Mouse (Mus musculus) cerebellum, postnatal 36 days (tissue): ENCODE measurements at regions not wholly inside any gene's neighbourhood (a gene's known extent, or its start where the extent isn't known, plus 50 kb on each side); places are given as distances from the start of the nearest gene placed in this dataset.
"Not testable (repeated sequence)": the region's sequence is repeated elsewhere in the genome, so short reads cannot be mapped to it uniquely, and the experiment has no call there.

ENCODE experiments used
- DNase-seq, 2 experiments: peaks; one replicate each; pipeline ENCODE4 v3.0.0; 2021 to 2022; ENCODE audit warnings: mixed read lengths in 2 of 2

GRCm38 (mm10) chr13:72184116-72184845 is 220.8 kb upstream of the Irx1 start:
- DNase-seq = no peak

GRCm38 (mm10) chr13:72184846-72185118 is 221.3 kb upstream of the Irx1 start:
- no peak for DNase-seq

DNA sequence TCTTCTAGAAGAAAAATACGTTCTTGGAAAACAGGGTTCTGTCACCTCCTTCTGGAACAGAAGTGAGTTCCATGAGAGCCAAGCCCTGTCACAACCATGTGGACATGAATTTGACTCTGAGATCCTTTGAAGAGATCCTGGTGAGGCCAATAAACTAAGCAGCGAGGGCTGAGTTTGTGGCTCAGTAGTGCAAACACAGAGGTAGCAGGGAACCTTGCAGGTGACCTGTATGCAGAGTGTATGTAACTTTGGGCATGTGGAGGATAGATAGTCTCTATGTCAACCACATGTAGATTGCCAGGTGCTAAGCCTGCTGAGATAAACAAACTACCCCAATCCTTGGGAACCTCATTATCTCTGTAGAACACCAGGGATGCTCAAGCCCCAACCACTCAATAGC is 232.4 kb upstream of the Irx1 start:
- no peak for DNase-seq

GRCm38 (mm10) chr13:72198341-72199105 is 235.0 kb upstream of the Irx1 start:
- no peak for DNase-seq

- DNase-seq = no peak
Observed at GRCm38 (mm10) chr13:72209518-72209917, 246.0 kb upstream of the Irx1 start.

GRCm38 (mm10) chr13:72209946-72210456 is 246.5 kb upstream of the Irx1 start:
- DNase-seq = no peak

DNA sequence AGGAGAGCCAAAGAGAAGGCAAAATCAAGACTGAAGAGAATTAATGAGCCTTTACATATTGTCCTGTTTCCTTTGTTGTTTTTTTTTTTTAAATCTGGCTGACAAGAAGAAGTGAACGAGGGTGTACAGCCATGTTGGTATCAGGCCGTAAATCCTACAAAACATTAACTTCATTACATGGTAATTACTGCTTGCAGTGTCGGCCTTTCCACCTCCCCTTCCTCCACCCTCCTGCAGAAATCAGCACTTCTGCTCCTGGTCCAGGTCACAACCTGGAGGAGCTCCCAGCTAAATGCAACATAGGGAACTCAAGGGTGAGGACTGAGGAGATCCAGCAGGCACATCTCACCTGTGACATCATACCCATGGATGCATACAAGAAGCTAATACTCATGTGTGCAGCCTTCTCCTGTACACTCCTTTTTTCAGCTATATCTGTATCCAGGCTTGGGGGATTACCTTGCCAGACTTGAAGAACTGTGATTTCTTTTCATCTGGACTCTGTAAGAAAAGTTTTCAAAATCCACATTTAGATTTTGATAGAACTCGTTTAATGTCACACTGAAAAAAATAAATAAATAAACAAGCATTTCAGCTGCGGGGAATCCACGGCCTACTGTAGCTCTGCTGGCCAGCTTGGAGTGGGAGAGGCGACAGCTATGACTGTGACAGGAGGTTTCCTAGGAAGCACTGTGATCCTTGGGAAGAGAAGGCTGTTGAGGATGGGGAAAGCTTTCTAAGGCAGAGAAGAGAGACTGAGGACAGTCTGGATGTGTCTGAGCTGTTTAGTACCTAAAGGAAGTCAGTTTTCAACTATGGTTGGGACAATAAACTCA is 247.2 kb upstream of the Irx1 start:
- no peak for DNase-seq

- no peak for DNase-seq
Observed at GRCm38 (mm10) chr13:72211716-72212115, 248.2 kb upstream of the Irx1 start.

DNA sequence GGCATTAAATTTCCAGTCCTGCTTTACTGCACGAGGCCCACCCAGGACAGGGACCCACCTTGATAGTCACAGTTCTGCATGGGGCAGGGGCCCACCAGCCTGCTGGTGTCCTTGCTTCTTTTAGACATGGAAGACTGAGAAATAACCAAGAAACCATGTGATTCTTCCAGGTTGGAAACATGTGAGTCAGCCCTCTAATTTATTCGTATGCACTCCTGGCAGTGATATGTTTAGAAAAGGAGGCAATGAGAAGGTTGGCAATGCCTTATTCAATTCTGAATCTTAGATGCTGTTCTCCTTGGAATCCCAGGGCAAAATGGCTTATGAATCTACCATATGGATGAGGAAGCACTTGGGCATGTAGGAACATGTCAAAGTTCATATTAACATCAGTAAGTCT is 249.2 kb upstream of the Irx1 start:
- no peak for DNase-seq

- no peak for DNase-seq
Observed at GRCm38 (mm10) chr13:72219329-72219728, 255.8 kb upstream of the Irx1 start.

DNA sequence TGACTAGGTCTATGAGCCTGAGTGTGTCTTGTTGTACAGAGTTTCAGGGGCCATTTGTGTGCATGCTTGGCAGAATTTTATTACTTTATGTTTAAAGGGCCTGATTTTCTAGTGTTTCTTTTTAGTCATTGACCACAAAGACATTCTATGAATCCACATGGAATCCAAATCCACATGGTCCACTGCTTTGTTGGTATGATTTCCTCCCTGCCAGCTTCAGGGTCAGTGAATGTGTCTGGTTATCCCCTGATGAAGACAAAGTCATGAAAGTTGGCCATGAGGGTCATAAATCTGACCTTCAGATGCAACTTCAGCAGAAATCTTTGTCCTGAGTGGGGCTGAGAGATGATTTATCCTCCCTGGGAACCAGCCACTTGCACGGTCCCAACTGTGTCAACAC is 263.6 kb upstream of the Irx1 start:
- no peak for DNase-seq

DNA sequence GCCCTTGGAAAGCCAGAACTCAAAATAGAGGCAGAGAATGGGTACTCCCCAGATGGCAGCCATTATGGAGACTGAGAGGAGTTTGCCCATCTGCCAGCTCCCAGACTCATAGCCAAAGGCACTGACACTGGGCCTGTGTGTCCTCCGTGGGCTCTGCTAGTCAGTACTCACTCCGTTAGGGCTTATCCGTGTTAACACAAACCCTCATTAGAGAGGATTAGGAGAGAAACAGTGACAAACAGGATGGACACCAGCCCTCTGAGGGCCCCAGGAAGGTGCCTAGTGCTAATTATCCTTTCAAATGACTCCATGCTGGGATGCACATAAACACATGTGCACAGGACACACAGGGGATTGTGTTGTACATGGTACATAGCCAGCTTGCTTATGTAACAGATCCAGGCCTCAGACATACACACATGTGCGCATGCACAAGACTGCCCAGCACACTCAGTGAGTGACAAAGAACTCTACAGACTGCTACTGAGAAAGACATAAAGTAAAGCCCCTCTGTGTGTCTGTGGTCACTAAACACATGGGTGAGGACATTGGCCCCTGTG is 267.6 kb upstream of the Irx1 start:
- no peak for DNase-seq

- DNase-seq = no peak
Observed at GRCm38 (mm10) chr13:72232080-72232479, 268.6 kb upstream of the Irx1 start.

GRCm38 (mm10) chr13:72241919-72242318 is 278.4 kb upstream of the Irx1 start:
- no peak for DNase-seq

- DNase-seq = no peak
Observed at GRCm38 (mm10) chr13:72250419-72250818, 286.9 kb upstream of the Irx1 start.

DNA sequence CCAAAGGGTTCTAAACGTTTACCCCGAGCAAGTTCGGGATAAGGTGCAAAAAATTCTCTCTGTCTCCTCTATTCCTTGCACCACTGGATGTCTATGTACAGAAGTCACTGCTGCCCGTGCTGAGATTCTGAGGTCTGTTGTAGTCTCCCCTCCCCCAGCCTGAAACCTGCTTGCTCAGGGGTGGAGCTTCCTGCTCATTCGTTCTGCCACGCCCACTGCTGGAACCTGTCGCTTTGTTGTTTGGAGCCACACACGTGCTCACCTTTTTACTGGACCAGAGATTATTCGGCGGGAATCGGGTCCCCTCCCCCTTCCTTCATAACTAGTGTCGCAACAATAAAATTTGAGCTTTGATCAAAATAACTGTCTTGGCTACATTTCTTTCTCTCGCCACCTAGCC is 289.7 kb upstream of the Irx1 start:
- DNase-seq = not testable (repeated sequence)

DNA sequence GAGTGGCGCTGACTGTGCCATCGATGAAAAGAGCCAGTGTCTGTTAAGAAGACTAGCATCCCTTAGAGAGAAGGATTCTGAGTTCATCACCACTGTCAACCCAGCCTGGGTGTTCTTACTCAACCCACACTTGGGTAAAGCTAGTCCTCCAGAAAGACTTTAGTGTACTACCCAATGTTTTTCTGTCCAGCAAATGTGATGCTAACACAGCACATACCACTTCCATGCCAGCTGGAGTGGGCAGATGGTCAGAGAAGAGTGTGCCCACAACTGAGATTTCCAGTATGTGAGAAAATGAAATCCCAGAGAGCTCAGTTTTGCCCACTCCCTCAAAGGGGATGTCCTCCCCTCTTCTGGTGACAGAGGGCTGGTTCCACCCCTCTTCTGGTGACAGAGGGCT is 295.3 kb upstream of the Irx1 start:
- no peak for DNase-seq

GRCm38 (mm10) chr13:72264416-72264815 is 300.9 kb upstream of the Irx1 start:
- no peak for DNase-seq

DNA sequence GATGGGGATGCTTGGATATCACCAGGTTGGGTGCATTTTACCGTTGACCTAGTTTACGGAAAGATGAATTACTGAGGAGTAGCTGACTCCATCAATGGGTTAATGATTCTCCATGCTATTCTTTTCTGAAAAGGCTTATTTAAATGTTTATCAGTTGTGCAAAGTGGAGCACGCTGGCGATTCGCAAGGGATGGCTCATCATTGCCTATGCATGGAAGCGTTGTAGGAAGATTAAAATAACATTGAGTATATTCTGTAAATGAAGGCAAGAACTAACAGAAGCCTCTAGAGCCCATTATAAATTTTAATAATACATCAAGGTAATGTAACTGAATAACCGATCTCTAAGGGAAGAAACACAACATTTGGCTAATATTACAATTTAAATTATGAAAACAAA is 301.6 kb upstream of the Irx1 start:
- no peak for DNase-seq

DNA sequence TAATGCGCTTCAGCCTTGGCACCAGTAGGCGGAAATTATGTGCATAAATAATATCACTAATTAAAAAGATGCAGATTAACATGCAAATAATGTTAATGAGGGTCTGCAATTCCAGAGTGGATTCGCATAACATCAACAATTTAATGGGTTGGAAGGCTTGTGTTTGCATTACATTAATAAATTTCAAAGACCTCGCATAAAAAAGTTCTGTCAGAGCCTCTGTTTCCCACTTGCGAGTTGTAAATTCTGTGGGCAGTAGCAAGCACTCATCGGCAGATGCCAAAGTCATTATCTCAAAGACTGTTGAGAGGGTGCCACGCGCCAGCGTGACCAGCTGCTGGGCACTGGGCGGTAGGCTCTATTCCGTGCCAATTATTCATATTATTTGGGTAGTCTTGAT is 302.1 kb upstream of the Irx1 start:
- DNase-seq = no peak

DNA sequence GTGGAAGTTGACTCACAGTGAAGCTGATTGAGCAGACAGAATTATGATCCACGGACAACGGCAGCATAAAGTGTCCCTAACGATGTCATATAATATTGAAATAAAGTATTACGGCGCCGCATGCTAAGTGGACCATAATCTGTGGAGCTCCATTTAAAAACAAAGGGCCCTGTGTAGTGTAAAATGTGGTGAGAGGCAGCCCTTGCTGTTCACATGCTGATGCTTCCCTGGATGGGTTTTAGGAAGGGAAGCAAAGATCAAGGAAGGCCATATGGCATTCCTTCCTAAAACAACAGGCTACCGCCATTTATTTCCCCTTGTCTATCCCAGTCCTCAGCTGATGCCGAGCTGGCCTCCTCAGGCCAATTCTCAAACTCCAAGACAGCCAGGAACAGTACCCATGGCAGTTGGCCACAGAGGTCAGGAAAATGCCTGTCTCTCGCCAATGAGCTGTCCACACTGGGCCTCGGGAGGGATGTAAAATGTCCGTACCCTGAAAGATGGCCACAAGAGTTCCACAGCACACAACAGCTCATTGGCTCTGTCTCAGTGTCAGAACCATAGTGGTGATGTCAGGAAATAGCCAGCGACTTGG is 302.7 kb upstream of the Irx1 start:
- no peak for DNase-seq

- no peak for DNase-seq
Observed at GRCm38 (mm10) chr13:72280343-72280742, 316.8 kb upstream of the Irx1 start.

DNA sequence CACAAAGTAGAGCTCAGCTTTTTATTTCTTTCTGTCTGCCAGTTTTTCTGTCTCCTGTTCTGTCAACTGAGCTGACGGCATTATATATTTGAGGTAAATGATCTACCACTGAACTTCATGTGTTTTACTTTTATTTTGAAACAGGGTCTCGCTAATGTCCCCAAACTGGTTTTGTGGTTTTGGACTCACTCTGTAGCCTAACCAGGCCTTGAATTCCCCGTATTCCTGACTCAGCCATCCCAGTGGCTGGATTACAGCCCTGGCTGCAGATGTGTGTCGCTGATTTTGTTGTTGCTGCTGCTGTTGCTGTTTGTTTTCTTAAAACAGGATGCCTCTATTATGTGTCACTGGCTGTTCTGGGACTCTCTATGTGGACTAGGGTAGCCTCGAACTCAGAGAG is 317.3 kb upstream of the Irx1 start:
- no peak for DNase-seq
